Mouse (Mus musculus) liver, embryonic 14.5 days (tissue): ENCODE data around the gene Slc6a8. TPM values are rescaled to one million over a fixed set of nuclear protein-coding genes. Genes with fewer than 3 reads are reported as not detected.

ENCODE experiments used
- ATAC-seq: fragments of 200-750 bp; cut with Nextera tagmentation; 2 replicates; pipeline ENCODE4 v1.8.0; 2017; ENCODE audit warnings: moderate number of reproducible peaks, mild to moderate bottlenecking, moderate library complexity; ENCODE audit not compliant: insufficient read depth
- DNase-seq, 3 experiments: peaks; one replicate each; pipeline ENCODE4 v3.0.0-alpha.2; 2012 to 2013; ENCODE audit warnings: low read depth in 3 of 3, low spot score in 3 of 3
- H3K27ac ChIP-seq: fragments of 300-500 bp; sonication (generic); 2 replicates; pipeline ENCODE4 v1.5.1; 2014; ENCODE audit warnings: moderate library complexity, mild to moderate bottlenecking, control low read depth, inconsistent platforms
- H3K27me3 ChIP-seq: fragments of 300-500 bp; sonication (generic); 2 replicates; pipeline ENCODE4 v1.6.1; 2014; ENCODE audit warnings: mild to moderate bottlenecking, low read length, moderate library complexity; ENCODE audit not compliant: control insufficient read depth, insufficient read depth
- H3K36me3 ChIP-seq: fragments of 300-500 bp; sonication (generic); replicated peaks from 2 replicates; pipeline ENCODE4 v1.6.1; 2014; ENCODE audit warnings: low read depth; ENCODE audit not compliant: control insufficient read depth, insufficient read depth
- H3K4me1 ChIP-seq, 2 experiments: fragments of 200-500 bp in 1 of 2; fragments of 300-500 bp in 1 of 2; sonication (generic) in 1 of 2; replicated peaks; 2 replicates each; pipeline ENCODE4 v1.6.1; 2012 to 2014; ENCODE audit warnings: antibody characterized with exemption in 1 of 2, inconsistent platforms in 1 of 2, low read length in 1 of 2; ENCODE audit not compliant: control insufficient read depth in 2 of 2, insufficient read depth in 2 of 2
- H3K4me2 ChIP-seq: fragments of 300-500 bp; sonication (generic); 2 replicates; pipeline ENCODE4 v1.6.1; 2014; ENCODE audit warnings: low read depth, mild to moderate bottlenecking, control low read depth, moderate library complexity
- H3K4me3 ChIP-seq, 2 experiments: fragments of 200-500 bp in 1 of 2; fragments of 300-500 bp in 1 of 2; sonication (generic) in 1 of 2; 2 replicates each; pipeline ENCODE4 v1.5.1; 2012 to 2014; ENCODE audit warnings: low read depth in 2 of 2, low read length in 2 of 2, mild to moderate bottlenecking in 2 of 2, control low read depth in 1 of 2, inconsistent platforms in 1 of 2, moderate library complexity in 1 of 2; ENCODE audit not compliant: insufficient read depth in 1 of 2
- H3K9ac ChIP-seq: fragments of 300-500 bp; sonication (generic); replicated peaks from 2 replicates; pipeline ENCODE4 v1.6.1; 2014; ENCODE audit warnings: mild to moderate bottlenecking, control low read depth, moderate library complexity
- H3K9me3 ChIP-seq: fragments of 300-500 bp; sonication (generic); 2 replicates; pipeline ENCODE4 v1.6.1; 2016; ENCODE audit warnings: low read length, mixed read lengths; ENCODE audit not compliant: control insufficient read depth
- CTCF ChIP-seq: IDR thresholded peaks from 2 replicates; pipeline ENCODE4 v1.5.1; 2016; ENCODE audit warnings: antibody characterized with exemption, low read depth, control low read depth
- EP300 ChIP-seq: IDR thresholded peaks from 2 replicates; pipeline ENCODE4 v1.6.1; 2016; ENCODE audit warnings: antibody characterized with exemption, low read depth
- WGBS: fragments of 180-500 bp; shearing (Covaris S2); extraction: QIAGEN DNeasy Blood & Tissue Kit; methylation state at CpG from one replicate; pipeline ENCODE4 v1.1.7; 2014; ENCODE audit not compliant: insufficient replicate concordance; 5-methylcytosine and 5-hydroxymethylcytosine counted together
- polyA plus RNA-seq, 2 experiments: library from polyadenylated mRNA; depleted of rRNA in 1 of 2; stranded (reverse) in 1 of 2; unstranded in 1 of 2; fragments of >200 nt; fragmentation: Nextera tagmentation in 1 of 2; extraction: Ambion mirVana in 1 of 2; gene quantifications; 2 replicates each; pipeline versions ENCODE4 v1.2.1 to v1.2.3; 2012 to 2014

Gene Slc6a8
- polyA plus RNA-seq, 2 experiments: 0.29 to 1.7 TPM

GRCm38 (mm10) chrX:73700472-73700871, 27.5 kb downstream of the Slc6a8 start:
- H3K36me3 ChIP-seq: no peaks in the 10 kb centered on the region
- H3K4me2 ChIP-seq: no peak overlapping the region
- H3K4me1 ChIP-seq: no peaks in the 10 kb centered on the region
- no peak overlapping the region for H3K27ac ChIP-seq
- H3K9ac ChIP-seq: no peak overlapping the region
- no peaks in the 10 kb centered on the region for H3K9me3 ChIP-seq
- no peaks in the 10 kb centered on the region for H3K27me3 ChIP-seq
- WGBS: 72% methylated on average over 1 of the region's 1 CpGs
- TF ChIP-seq CTCF (0 out of 2 replicates have a peak, but pooled peaks have one; percentile 25), EP300 (no peak)
- ATAC-seq (no peak), DNase-seq (no peak)
- H3K4me3 ChIP-seq: no peak overlapping the region

- ATAC-seq: peak; percentile 35
Observed at GRCm38 (mm10) chrX:73715476-73716108, 42.6 kb downstream of the Slc6a8 start.

GRCm38 (mm10) chrX:73716109-73716661, 43.2 kb downstream of the Slc6a8 start, which contains the start of the genes Bcap31 and Abcd1:
TSS of gene Bcap31 (minus strand) at chrX:73716175.
TSS of gene Abcd1 (plus strand) at chrX:73716597.
- ATAC-seq (peak; percentile 90), DNase-seq (peak; percentile 87 to 92 (median 88))
- H3K27me3 ChIP-seq: no peaks in the 10 kb centered on the region
- peak within 1 kb of the TSS; percentile 71 to 91 for H3K4me3 ChIP-seq
- WGBS: 15% methylated on average over 41 of the region's 45 CpGs
- H3K36me3 ChIP-seq: no peaks in the 10 kb centered on the region; the same call in 1 of the 2 replicates
- no peaks in the 10 kb centered on the region for H3K9me3 ChIP-seq
- peak within 1 kb of the TSS; percentile 83 for H3K27ac ChIP-seq
- no peak for TF ChIP-seq CTCF
- H3K9ac ChIP-seq: peak within 1 kb of the TSS; percentile 79
- peak within 1 kb of the TSS; percentile 72 for H3K4me2 ChIP-seq
- H3K4me1 ChIP-seq: peaks cover 3 to 21% of the 10 kb centered on the region in 2 experiments; a peak in 2 of 4 replicates

More at GRCm38 (mm10) chrX:73715476-73716108, 42.6 kb downstream of the Slc6a8 start:
- Histone ChIP-seq H3K9ac (peak overlapping the region; percentile 79), H3K27me3 (no peaks in the 10 kb centered on the region), H3K4me1 (peaks cover 3 to 21% of the 10 kb centered on the region in 2 experiments; a peak in 2 of 4 replicates), H3K4me3 (peak overlapping the region; percentile 71 to 91), H3K36me3 (no peaks in the 10 kb centered on the region; the same call in 1 of the 2 replicates), H3K9me3 (no peaks in the 10 kb centered on the region), H3K4me2 (peak overlapping the region; percentile 72), H3K27ac (peak overlapping the region; percentile 72)
- WGBS: 14% methylated on average over 21 of the region's 21 CpGs
- TF ChIP-seq EP300: no peak
- TF ChIP-seq CTCF: 0 out of 2 replicates have a peak, but pooled peaks have one; percentile 34
- peak; percentile 40 to 55 (median 43) for DNase-seq

- Histone ChIP-seq H3K4me1 (peaks cover 3 to 21% of the 10 kb centered on the region in 2 experiments; a peak in 2 of 4 replicates), H3K4me2 (peak overlapping the region; percentile 72), H3K4me3 (peak overlapping the region; percentile 70 to 71), H3K9ac (peak overlapping the region; percentile 79), H3K9me3 (no peaks in the 10 kb centered on the region), H3K36me3 (no peaks in the 10 kb centered on the region; the same call in 1 of the 2 replicates), H3K27me3 (no peaks in the 10 kb centered on the region), H3K27ac (peak overlapping the region; percentile 83)
- DNase-seq (peak in 1 of 3 experiments; percentile 44), ATAC-seq (peak; percentile 16; the same call in 1 of the 2 replicates)
- WGBS: 24% methylated on average over 29 of the region's 30 CpGs
- TF ChIP-seq EP300: no peak
Observed at GRCm38 (mm10) chrX:73716709-73717545, 44.0 kb downstream of the Slc6a8 start.
